Mouse (Mus musculus): Measurements from ENCODE around the gene Nab2. TPM values are rescaled to one million over a fixed set of nuclear protein-coding genes. Genes with fewer than 3 reads are reported as not detected.

Gene Nab2
- polyA plus RNA-seq, 1 experiment from 2014 or later: 9.3 TPM

- Histone ChIP-seq H3K4me2 (ENCODE audit: low read depth, low read length) (no peak overlapping the region), H3K27ac (replicated peaks; ENCODE audit: low read depth, low read length) (no peak overlapping the region), H3K36me3 (replicated peaks; ENCODE audit: control insufficient read depth, insufficient read depth, low read depth, low read length) (peaks cover 14% of the 10 kb centered on the region), H3K4me1 (ENCODE audit: control insufficient read depth, insufficient read depth, low read length) (peaks cover 13% of the 10 kb centered on the region), H3K27me3 (ENCODE audit: control insufficient read depth, insufficient read depth, low read length) (no peaks in the 10 kb centered on the region), H3K4me3 (ENCODE audit: low read depth, low read length) (no peak overlapping the region), H3K9ac (replicated peaks; ENCODE audit: low read length) (no peak overlapping the region), H3K9me3 (replicated peaks; ENCODE audit: control insufficient read depth, low read length) (no peaks in the 10 kb centered on the region)
- 77% methylated on average over 14 of the region's 14 CpGs for WGBS
- ATAC-seq (replicated peaks; ENCODE audit: insufficient number of reproducible peaks, low FRiP score, low TSS enrichment, low read depth) (no peak), DNase-seq (ENCODE audit: low spot score) (no peak)
These were observed 56.1 kb downstream of the Nab2 start for GRCm38 (mm10) chr10:127612079-127612775.

Other genes starting within 250 kb of the Nab2 start
- gene Stac3, start 166.9 kb downstream of the Nab2 start, polyA plus RNA-seq (2014; fragmentation: Nextera tagmentation; extraction: Ambion mirVana): 0.49 TPM in 1 of 2 replicates, not detected in the other
- gene Ndufa4l2, start 153.6 kb downstream of the Nab2 start, polyA plus RNA-seq (2014; fragmentation: Nextera tagmentation; extraction: Ambion mirVana): 2.1 and 2.8 TPM in 2 replicates
- 68.7 and 73.5 TPM in 2 replicates for gene Shmt2, start 146.1 kb downstream of the Nab2 start, polyA plus RNA-seq (2014; fragmentation: Nextera tagmentation; extraction: Ambion mirVana)
- gene Nxph4, start 134.0 kb downstream of the Nab2 start, polyA plus RNA-seq (2014; fragmentation: Nextera tagmentation; extraction: Ambion mirVana): 4.4 and 6.9 TPM in 2 replicates
- 55.5 and 59.0 TPM in 2 replicates for gene Lrp1, start 47.4 kb downstream of the Nab2 start, polyA plus RNA-seq (2014; fragmentation: Nextera tagmentation; extraction: Ambion mirVana)
- 8.1 and 8.2 TPM in 2 replicates for gene Stat6, start 25.6 kb downstream of the Nab2 start, polyA plus RNA-seq (2014; fragmentation: Nextera tagmentation; extraction: Ambion mirVana)
- 11.2 and 11.7 TPM in 2 replicates for gene Nemp1, start 1.7 kb downstream of the Nab2 start, polyA plus RNA-seq (2014; fragmentation: Nextera tagmentation; extraction: Ambion mirVana)
- gene Myo1a, start 36.6 kb upstream of the Nab2 start, polyA plus RNA-seq (2014; fragmentation: Nextera tagmentation; extraction: Ambion mirVana): 0.40 and 0.55 TPM in 2 replicates
- 1.9 and 2.9 TPM in 2 replicates for gene Tac2, start 55.9 kb upstream of the Nab2 start, polyA plus RNA-seq (2014; fragmentation: Nextera tagmentation; extraction: Ambion mirVana)
- gene Zbtb39, start 71.0 kb upstream of the Nab2 start, polyA plus RNA-seq (2014; fragmentation: Nextera tagmentation; extraction: Ambion mirVana): 6.5 and 7.4 TPM in 2 replicates
- gene Gpr182, start 83.2 kb upstream of the Nab2 start, polyA plus RNA-seq (2014; fragmentation: Nextera tagmentation; extraction: Ambion mirVana): 0.28 and 0.45 TPM in 2 replicates
- not detected in 2 replicates for gene Rdh1, start 91.2 kb upstream of the Nab2 start, polyA plus RNA-seq (2014; fragmentation: Nextera tagmentation; extraction: Ambion mirVana)
- not detected in 2 replicates for gene Rdh16f1, start 91.2 kb upstream of the Nab2 start, polyA plus RNA-seq (2014; fragmentation: Nextera tagmentation; extraction: Ambion mirVana)
- gene Rdh9, start 107.8 kb upstream of the Nab2 start, polyA plus RNA-seq (2014; fragmentation: Nextera tagmentation; extraction: Ambion mirVana): not detected in 2 replicates
- gene Rdh16, start 132.6 kb upstream of the Nab2 start, polyA plus RNA-seq (2014; fragmentation: Nextera tagmentation; extraction: Ambion mirVana): not detected in 2 replicates
- gene Rdh19, start 181.4 kb upstream of the Nab2 start, polyA plus RNA-seq (2014; fragmentation: Nextera tagmentation; extraction: Ambion mirVana): not detected in 2 replicates
- not detected in 2 replicates for gene Rdh16f2, start 197.9 kb upstream of the Nab2 start, polyA plus RNA-seq (2014; fragmentation: Nextera tagmentation; extraction: Ambion mirVana)
- gene Rdh7, start 220.2 kb upstream of the Nab2 start, polyA plus RNA-seq (2014; fragmentation: Nextera tagmentation; extraction: Ambion mirVana): not detected in 2 replicates
- not detected in 2 replicates for gene Sdr9c7, start 229.9 kb upstream of the Nab2 start, polyA plus RNA-seq (2014; fragmentation: Nextera tagmentation; extraction: Ambion mirVana)

All from embryonic facial prominence, embryonic 11.5 days (tissue).